Comparison of ENCODE assay signal across 8 mouse cellular contexts in the genomic region with DNA sequence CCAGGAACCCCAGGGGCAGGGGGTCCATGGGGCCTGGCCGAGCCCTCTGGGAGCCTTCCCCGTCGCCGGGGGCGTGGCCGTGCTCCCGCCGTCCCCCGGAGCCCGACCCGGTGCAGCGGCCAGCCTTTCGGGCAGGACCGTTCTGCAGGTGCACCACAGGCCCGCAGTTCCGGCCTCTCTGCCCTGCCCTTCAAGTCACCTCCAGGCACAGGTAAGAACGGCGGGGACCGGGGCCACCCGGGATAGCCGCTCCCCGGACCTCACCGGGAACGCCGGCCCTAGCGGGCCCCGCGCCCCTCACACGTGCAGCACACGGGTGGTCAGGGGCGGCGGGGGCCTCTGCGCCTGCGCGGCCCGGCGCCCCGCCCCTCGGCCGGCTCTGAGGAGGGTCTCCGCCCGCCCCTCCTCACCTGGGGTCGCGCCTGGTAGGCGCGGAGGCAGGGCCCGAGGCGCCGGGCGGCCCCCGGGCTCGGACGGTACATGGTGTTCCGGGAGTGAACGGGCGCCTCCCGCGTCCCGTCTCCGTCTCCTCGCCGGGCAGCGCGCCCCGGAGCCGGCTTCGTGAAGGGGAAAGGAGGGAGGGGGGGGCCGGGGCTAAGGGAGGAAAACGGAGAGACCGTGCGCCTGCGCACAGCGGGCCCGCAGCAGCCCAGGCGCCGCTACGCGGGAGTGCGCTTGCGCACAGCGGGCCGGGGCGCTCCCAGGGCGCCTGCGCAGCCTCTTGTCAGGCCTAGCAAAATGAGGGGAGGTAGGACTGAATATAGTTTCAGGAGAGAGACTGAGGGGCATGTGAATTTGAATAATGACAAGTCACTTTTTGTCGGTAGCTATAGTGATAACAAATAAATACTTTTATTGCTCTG. TPM values are rescaled to one million over a fixed set of nuclear protein-coding genes. Genes with fewer than 3 reads are reported as not detected.
A peak's percentile ranks its signal among the peaks of the same experiment; 100 is the strongest.
DNase-seq lines count a peak whose midpoint lies in the region; ATAC-seq and TF ChIP-seq lines count a peak whose summit lies in the region.

Gene 2310061I04Rik, minus strand, starts transcription at position 651 of the 863 bp plus-strand sequence.

- peak within 1 kb of the TSS; percentile 98 for H3K4me3 ChIP-seq in gastrocnemius, adult 2 months
- H3K4me3 ChIP-seq in hindbrain, embryonic 16.5 days (ENCODE audit: low read length) = peak within 1 kb of the TSS; percentile 80

- H3K36me3 ChIP-seq in hindbrain, embryonic 16.5 days (ENCODE audit: control insufficient read depth, insufficient read depth, low read length) = peaks cover 30% of the 10 kb centered on the region

- H3K4me1 ChIP-seq in hindbrain, embryonic 16.5 days (ENCODE audit: control insufficient read depth, insufficient read depth, low read depth, low read length) = peaks cover 13% of the 10 kb centered on the region

- H3K9me3 ChIP-seq in hindbrain, embryonic 16.5 days (ENCODE audit: control insufficient read depth, low read length) = no peaks in the 10 kb centered on the region

- H3K27ac ChIP-seq in gastrocnemius, adult 2 months = peak within 1 kb of the TSS; percentile 98
- H3K27ac ChIP-seq in hindbrain, embryonic 16.5 days (ENCODE audit: low read depth, low read length) = peak within 1 kb of the TSS; percentile 98

- under 1% methylated on average over 82 of the region's 86 CpGs for WGBS in hindbrain, embryonic 16.5 days

- ATAC-seq in common myeloid progenitor, adult 5-6 weeks (replicated peaks; ENCODE audit: low read depth, poor library complexity, severe bottlenecking) = peak; percentile 59
- ATAC-seq in hindbrain, embryonic 16.5 days = peak; percentile 95

- peak; percentile 97 for DNase-seq in ZHBTc4 (ENCODE audit: low read depth, low spot score)
- peak; percentile 96 for DNase-seq in gastrocnemius, adult 2 months
- peak; percentile 86 for DNase-seq in left cerebral cortex, adult 11 months (ENCODE audit: low spot score)
- peak; percentile 94 to 96 for DNase-seq in lung, postnatal 4 days
- peak; percentile 96 for DNase-seq in retina, postnatal 1 day
- peak; percentile 96 for DNase-seq in thymus, postnatal 4 days

- intact Hi-C loops in gastrocnemius, adult 2 months (cut with DNase I) = no loop called here

- peak within 1 kb of the TSS; percentile 99 for H3K4me2 ChIP-seq in hindbrain, embryonic 16.5 days (ENCODE audit: low read length)

- H3K27me3 ChIP-seq in hindbrain, embryonic 16.5 days (replicated peaks; ENCODE audit: control insufficient read depth, insufficient read depth, low read length) = no peaks in the 10 kb centered on the region

- H3K9ac ChIP-seq in hindbrain, embryonic 16.5 days (ENCODE audit: low read depth, low read length) = peak within 1 kb of the TSS; percentile 93

- no peak for TF ChIP-seq CTCF in gastrocnemius, adult 2 months (IDR thresholded peaks at IDR 0.05)

RNA-seq across cellular contexts. Expression of gene 2310061I04Rik, which starts in this region (rescaled TPM):
- total RNA-seq in common myeloid progenitor, adult 5-6 weeks (2017) = 6.3 and 10.9 TPM in 2 replicates
- 10 to 100 TPM; 73.0 to 78.4 TPM for total RNA-seq in gastrocnemius, adult 2 months (2021)
- polyA plus RNA-seq in hindbrain, embryonic 16.5 days (2015; fragmentation: Nextera tagmentation; extraction: Ambion mirVana) = 67.4 and 77.4 TPM in 2 replicates

Comparison
In these comparisons a context has a peak if more than half of its experiments do, and no peak if none do; other contexts are left out.
1. Peak in every context shown above with its lines: DNase-seq, ATAC-seq, H3K4me3 ChIP-seq and H3K27ac ChIP-seq.